Mouse (Mus musculus) forebrain, embryonic 13.5 days (tissue): ENCODE measurements at regions not wholly inside any gene's neighbourhood (a gene's known extent, or its start where the extent isn't known, plus 50 kb on each side); places are given as distances from the start of the nearest gene placed in this dataset.

Experiments used
- ATAC-seq: fragments of 200-750 bp; cut with Nextera tagmentation; 2 replicates; pipeline ENCODE4 v1.8.0; 2017
- H3K27ac ChIP-seq: fragments of 300-500 bp; sonication (generic); 2 replicates; pipeline ENCODE4 v1.5.1; 2015; ENCODE audit warnings: inconsistent platforms, mild to moderate bottlenecking, moderate library complexity
- H3K27me3 ChIP-seq: fragments of 300-500 bp; sonication (generic); 2 replicates; pipeline ENCODE4 v1.6.1; 2015; ENCODE audit warnings: mild to moderate bottlenecking, inconsistent platforms
- H3K36me3 ChIP-seq: fragments of 300-500 bp; sonication (generic); 2 replicates; pipeline ENCODE4 v1.6.1; 2015; ENCODE audit warnings: mild to moderate bottlenecking, inconsistent platforms; ENCODE audit not compliant: poor library complexity, severe bottlenecking
- H3K4me1 ChIP-seq: fragments of 300-500 bp; sonication (generic); 2 replicates; pipeline ENCODE4 v1.6.1; 2015; ENCODE audit warnings: inconsistent platforms
- H3K4me2 ChIP-seq: fragments of 300-500 bp; sonication (generic); 2 replicates; pipeline ENCODE4 v1.6.1; 2015; ENCODE audit warnings: inconsistent platforms, mild to moderate bottlenecking, moderate library complexity
- H3K4me3 ChIP-seq: fragments of 300-500 bp; sonication (generic); 2 replicates; pipeline ENCODE4 v1.5.1; 2015; ENCODE audit warnings: mild to moderate bottlenecking, inconsistent platforms
- H3K9ac ChIP-seq: fragments of 300-500 bp; sonication (generic); 2 replicates; pipeline ENCODE4 v1.6.1; 2015; ENCODE audit warnings: mild to moderate bottlenecking, inconsistent platforms
- H3K9me3 ChIP-seq: fragments of 300-500 bp; sonication (generic); replicated peaks from 2 replicates; pipeline ENCODE4 v1.6.1; 2016; ENCODE audit warnings: inconsistent platforms
- WGBS: fragments of 180-500 bp; shearing (Covaris S2); methylation state at CpG from one replicate; pipeline ENCODE4 v1.1.7; 2015; 5-methylcytosine and 5-hydroxymethylcytosine counted together

DNA sequence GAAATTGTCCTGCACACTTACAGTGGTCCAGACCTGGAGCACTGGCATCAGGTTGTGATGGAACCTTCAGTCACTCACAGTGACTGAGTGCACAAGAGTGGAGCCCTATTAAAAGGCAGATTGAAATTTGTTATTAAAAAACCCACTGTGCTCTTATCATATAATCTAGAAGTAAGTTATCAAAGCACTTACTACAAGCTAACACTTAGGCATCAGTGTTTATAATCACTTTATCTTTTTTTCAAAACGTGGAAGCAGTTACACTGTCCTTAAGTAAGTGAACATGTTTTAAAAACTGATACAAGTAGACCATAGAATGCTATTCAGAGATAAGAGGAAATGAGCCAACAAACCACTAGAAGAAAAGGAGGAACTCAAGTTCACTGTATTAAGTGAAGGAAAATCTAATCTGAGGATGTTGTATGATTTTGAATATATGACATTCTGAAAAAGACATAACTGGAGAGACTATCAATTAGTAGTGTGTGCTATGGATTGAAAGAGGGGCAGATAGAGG is 68.3 kb upstream of the Gm4737 start:
- Histone ChIP-seq H3K27ac (no peak overlapping the region), H3K4me3 (no peak overlapping the region), H3K4me1 (no peaks in the 10 kb centered on the region), H3K9me3 (no peaks in the 10 kb centered on the region), H3K4me2 (no peak overlapping the region), H3K36me3 (no peaks in the 10 kb centered on the region), H3K9ac (no peak overlapping the region), H3K27me3 (no peaks in the 10 kb centered on the region)
- no peak for ATAC-seq
- 51% methylated on average over 1 of the region's 1 CpGs for WGBS

DNA sequence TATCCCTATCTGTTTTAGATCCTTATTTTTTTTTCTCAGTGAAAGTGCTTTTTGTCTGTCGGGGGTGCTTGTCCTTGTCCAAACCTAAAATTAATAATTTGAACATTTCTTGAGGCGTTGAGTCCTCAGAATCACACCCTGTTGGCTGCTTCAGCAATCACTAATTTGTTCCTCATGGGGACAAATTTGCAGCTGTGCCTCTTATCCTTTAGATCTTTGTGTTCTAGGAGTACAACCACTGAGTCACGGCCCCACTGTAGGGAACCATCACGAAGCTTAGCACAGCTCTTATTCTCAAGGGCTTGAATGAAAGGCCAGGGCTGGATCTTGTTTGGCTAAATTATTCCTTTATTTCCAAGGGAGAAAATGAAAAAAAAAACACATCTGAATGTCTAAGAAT is 57.6 kb upstream of the Gm4737 start:
- H3K27me3 ChIP-seq = no peaks in the 10 kb centered on the region
- ATAC-seq = no peak
- WGBS = 74% methylated on average over 4 of the region's 4 CpGs

DNA sequence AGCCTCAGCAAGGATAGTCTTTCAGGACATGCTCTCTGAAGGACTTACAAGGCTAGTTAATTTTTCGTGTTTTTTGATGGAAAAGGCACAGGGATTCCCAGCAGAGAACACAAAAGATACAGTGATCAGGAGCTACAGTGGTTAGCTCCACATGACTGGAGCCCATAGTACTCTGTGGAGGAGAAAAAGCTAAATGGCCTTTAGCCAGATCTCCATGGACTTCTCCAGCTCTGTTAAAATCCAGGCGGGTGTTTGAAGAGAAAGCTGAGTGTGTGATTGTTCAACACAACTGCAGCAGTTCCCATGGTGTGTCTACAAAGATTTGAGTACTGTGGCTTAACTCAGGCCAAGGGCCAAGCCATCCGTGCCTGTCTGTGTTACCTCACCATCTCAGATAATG is 57.0 kb upstream of the Gm4737 start:
- H3K4me3 ChIP-seq = no peak overlapping the region
- H3K4me2 ChIP-seq = no peak overlapping the region
- no peak for ATAC-seq
- H3K27me3 ChIP-seq = no peaks in the 10 kb centered on the region
- H3K9ac ChIP-seq = no peak overlapping the region
- no peaks in the 10 kb centered on the region for H3K9me3 ChIP-seq
- no peaks in the 10 kb centered on the region for H3K36me3 ChIP-seq
- no peak overlapping the region for H3K27ac ChIP-seq
- WGBS = 69% methylated on average over 3 of the region's 3 CpGs
- H3K4me1 ChIP-seq = no peaks in the 10 kb centered on the region

More for the DNA sequence above, 57.6 kb upstream of the Gm4737 start:
- Histone ChIP-seq H3K27ac (no peak overlapping the region), H3K4me2 (no peak overlapping the region), H3K9ac (no peak overlapping the region), H3K4me1 (no peaks in the 10 kb centered on the region), H3K4me3 (no peak overlapping the region), H3K9me3 (no peaks in the 10 kb centered on the region), H3K36me3 (no peaks in the 10 kb centered on the region)

DNA sequence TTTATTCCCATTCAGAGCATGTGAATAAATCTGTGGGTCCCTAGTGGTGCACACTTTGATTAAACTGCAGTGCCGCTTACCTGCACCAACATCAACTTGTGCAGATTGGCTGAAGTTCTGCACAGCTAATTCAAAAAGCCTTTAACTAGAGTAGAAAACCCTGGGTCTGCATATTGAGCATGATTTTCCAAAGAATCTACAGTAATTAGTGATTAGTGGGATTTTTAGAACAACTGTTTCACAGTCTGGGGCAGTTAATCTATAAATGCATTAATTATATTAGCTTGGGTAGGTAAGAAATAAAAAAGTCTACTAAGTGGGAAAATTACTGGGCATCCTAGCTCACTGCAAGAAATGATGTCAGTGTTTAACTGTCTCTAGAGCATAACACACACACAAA is 50.2 kb upstream of the Gm4737 start:
- WGBS = 49% methylated on average over 1 of the region's 1 CpGs
- peak; percentile 77 for ATAC-seq

More for the DNA sequence above, 50.2 kb upstream of the Gm4737 start:
- no peak overlapping the region for H3K4me3 ChIP-seq
- no peak overlapping the region for H3K4me2 ChIP-seq
- no peaks in the 10 kb centered on the region for H3K27me3 ChIP-seq
- H3K9ac ChIP-seq = no peak overlapping the region
- H3K27ac ChIP-seq = no peak overlapping the region
- no peaks in the 10 kb centered on the region for H3K36me3 ChIP-seq
- peaks cover 4% of the 10 kb centered on the region; the same call in 1 of the 2 replicates for H3K4me1 ChIP-seq
- no peaks in the 10 kb centered on the region for H3K9me3 ChIP-seq
